Mouse (Mus musculus) stomach, embryonic 14.5 days (tissue): ENCODE measurements around the gene Ndufa11. TPM values are rescaled to one million over a fixed set of nuclear protein-coding genes. Genes with fewer than 3 reads are reported as not detected.
A peak's percentile ranks its signal among the peaks of the same experiment; 100 is the strongest.

Experiments used
- ATAC-seq: fragments of 200-750 bp; cut with Nextera tagmentation; 2 replicates; pipeline ENCODE4 v1.8.0; 2017; ENCODE audit warnings: low read depth, moderate TSS enrichment; ENCODE audit not compliant: insufficient number of reproducible peaks, insufficient read depth, low FRiP score
- H3K27ac ChIP-seq: fragments of 300-500 bp; sonication (generic); 2 replicates; pipeline ENCODE4 v1.5.1; 2014; ENCODE audit warnings: mild to moderate bottlenecking, low read length, moderate library complexity, mixed read lengths
- H3K27me3 ChIP-seq: fragments of 300-500 bp; sonication (generic); 2 replicates; pipeline ENCODE4 v1.6.1; 2014; ENCODE audit warnings: low read length, control low read depth, mixed read lengths; ENCODE audit not compliant: control insufficient read depth, insufficient read depth
- H3K36me3 ChIP-seq: fragments of 300-500 bp; sonication (generic); 2 replicates; pipeline ENCODE4 v1.6.1; 2014; ENCODE audit warnings: mild to moderate bottlenecking, control low read depth, low read length, moderate library complexity, mixed read lengths; ENCODE audit not compliant: control insufficient read depth, insufficient read depth
- H3K4me1 ChIP-seq: fragments of 300-500 bp; sonication (generic); 2 replicates; pipeline ENCODE4 v1.6.1; 2014; ENCODE audit warnings: low read length, control low read depth, mixed read lengths; ENCODE audit not compliant: control insufficient read depth, insufficient read depth
- H3K4me2 ChIP-seq: fragments of 300-500 bp; sonication (generic); replicated peaks from 2 replicates; pipeline ENCODE4 v1.6.1; 2014; ENCODE audit warnings: low read depth, low read length, control low read depth
- H3K4me3 ChIP-seq: fragments of 300-500 bp; sonication (generic); 2 replicates; pipeline ENCODE4 v1.5.1; 2014; ENCODE audit warnings: low read depth, low read length, control low read depth
- H3K9ac ChIP-seq: fragments of 300-500 bp; sonication (generic); replicated peaks from 2 replicates; pipeline ENCODE4 v1.6.1; 2014; ENCODE audit warnings: low read depth, mild to moderate bottlenecking, control low read depth, low read length, moderate library complexity, mixed read lengths
- H3K9me3 ChIP-seq: fragments of 300-500 bp; sonication (generic); 2 replicates; pipeline ENCODE4 v1.6.1; 2016; ENCODE audit warnings: low read depth, low read length, control low read depth; ENCODE audit not compliant: control insufficient read depth
- WGBS: fragments of 180-500 bp; shearing (Covaris S2); extraction: QIAGEN DNeasy Blood & Tissue Kit; methylation state at CpG from one replicate; pipeline ENCODE4 v1.1.7; 2014; 5-methylcytosine and 5-hydroxymethylcytosine counted together
- polyA plus RNA-seq: library from polyadenylated mRNA; unstranded; fragments of >200 nt; fragmentation: Nextera tagmentation; extraction: Ambion mirVana; gene quantifications from 2 replicates; pipeline ENCODE4 v1.2.1, GENCODE M21; 2014

Gene Ndufa11
- polyA plus RNA-seq, 1 experiment from 2014 or later: 502 TPM

DNA sequence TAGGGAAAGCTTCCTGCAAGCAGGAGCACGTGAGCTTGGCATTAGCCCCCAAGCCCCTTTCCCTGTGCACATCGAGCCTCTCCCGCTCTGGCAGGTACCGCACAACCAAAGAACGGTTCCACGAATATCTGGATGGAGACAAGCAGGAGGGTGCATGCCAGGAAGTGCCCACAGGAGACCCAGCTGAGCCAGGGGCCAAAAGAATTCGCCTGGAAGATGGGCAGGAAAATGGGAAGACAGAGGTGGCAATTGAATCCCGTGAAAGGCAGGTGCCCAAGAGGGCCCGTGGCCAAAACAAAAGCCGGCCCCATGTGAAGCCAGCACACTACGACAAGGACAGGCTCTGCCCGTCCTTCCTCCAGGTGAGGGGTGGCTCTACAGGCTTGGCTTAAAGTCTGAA lies 47.9 kb downstream of the Ndufa11 start:
- Histone ChIP-seq H3K27ac (no peak overlapping the region; the same call in 1 of the 2 replicates), H3K27me3 (no peaks in the 10 kb centered on the region), H3K9ac (0 out of 2 replicates have a peak overlapping the region, but pooled peaks have one; percentile 55), H3K4me3 (peak overlapping the region; percentile 60), H3K9me3 (no peaks in the 10 kb centered on the region), H3K4me1 (peaks cover 13% of the 10 kb centered on the region; the same call in 1 of the 2 replicates), H3K36me3 (peaks cover 30% of the 10 kb centered on the region), H3K4me2 (peak overlapping the region; percentile 48)
- WGBS: 53% methylated on average over 12 of the region's 12 CpGs
- no peak for ATAC-seq

DNA sequence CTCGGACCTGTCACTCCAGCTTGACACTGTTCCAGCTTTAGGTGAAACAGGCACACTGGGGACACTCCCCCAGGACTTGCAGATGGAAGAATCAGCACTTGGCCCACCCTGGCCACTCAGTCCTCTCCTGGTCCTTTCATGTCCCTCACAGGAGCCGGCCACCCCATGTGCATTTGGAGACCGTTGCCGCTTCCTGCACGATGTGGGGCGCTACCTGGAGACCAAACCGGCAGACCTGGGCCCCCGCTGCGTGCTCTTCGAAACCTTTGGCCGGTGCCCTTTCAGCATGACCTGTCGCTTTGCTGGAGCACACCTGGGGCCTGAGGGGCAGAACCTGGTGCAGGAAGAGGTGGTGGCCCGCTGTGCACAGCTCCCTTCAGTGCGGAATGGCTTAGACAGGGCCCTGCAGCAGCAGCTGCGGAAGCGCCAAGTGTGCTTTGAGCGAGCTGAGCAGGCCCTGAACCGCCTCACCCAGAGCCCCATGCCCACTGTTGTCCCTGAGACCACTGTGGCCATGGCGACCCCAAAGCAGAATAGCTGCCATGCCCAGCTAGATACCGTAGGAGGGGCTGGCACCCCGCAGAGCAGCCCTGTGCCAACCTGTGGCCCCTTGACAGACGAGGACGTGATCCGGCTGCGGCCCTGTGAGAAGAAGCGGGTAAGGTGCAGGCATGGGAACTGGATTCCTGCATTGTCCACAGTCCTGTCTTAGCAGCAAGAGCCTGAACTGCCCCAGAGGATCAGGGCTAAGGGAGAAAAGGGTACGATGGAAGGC lies 49.3 kb downstream of the Ndufa11 start:
- H3K27me3 ChIP-seq: no peaks in the 10 kb centered on the region
- ATAC-seq: no peak
- H3K9ac ChIP-seq: no peak overlapping the region
- H3K4me2 ChIP-seq: no peak overlapping the region
- WGBS: 96% methylated on average over 27 of the region's 27 CpGs
- H3K4me3 ChIP-seq: no peak overlapping the region
- no peaks in the 10 kb centered on the region for H3K9me3 ChIP-seq
- H3K27ac ChIP-seq: no peak overlapping the region
- peaks cover 13% of the 10 kb centered on the region; the same call in 1 of the 2 replicates for H3K4me1 ChIP-seq
- peaks cover 33% of the 10 kb centered on the region for H3K36me3 ChIP-seq

DNA sequence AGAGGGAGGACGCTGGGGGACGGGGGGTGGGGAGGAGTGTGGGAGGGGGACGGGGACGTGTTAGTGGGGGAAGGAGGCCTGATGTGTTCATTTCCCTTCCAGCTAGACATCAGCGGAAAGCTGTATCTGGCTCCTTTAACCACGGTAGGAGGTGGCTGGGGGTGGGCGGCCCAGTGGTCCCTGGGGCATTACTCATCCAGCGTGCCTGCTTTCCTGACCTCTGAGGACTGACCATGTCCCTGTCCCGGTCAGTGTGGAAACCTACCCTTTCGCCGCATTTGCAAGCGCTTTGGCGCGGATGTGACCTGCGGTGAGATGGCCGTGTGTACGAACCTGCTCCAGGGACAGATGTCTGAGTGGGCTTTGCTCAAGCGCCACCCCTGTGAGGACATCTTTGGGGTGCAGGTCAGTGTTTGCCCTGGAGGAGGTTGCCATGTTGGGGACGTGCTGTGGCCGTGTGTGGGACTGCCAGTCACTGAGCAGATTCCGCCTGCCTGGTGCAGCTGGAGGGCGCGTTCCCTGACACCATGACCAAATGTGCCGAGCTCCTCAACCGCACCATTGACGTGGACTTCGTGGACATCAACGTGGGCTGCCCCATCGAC lies 50.1 kb downstream of the Ndufa11 start:
- H3K4me2 ChIP-seq: no peak overlapping the region
- no peak overlapping the region for H3K4me3 ChIP-seq
- 93% methylated on average over 29 of the region's 29 CpGs for WGBS
- no peak for ATAC-seq
- H3K9ac ChIP-seq: no peak overlapping the region
- peaks cover 33% of the 10 kb centered on the region for H3K36me3 ChIP-seq
- no peaks in the 10 kb centered on the region for H3K9me3 ChIP-seq
- peaks cover 8% of the 10 kb centered on the region; the same call in 1 of the 2 replicates for H3K4me1 ChIP-seq
- H3K27me3 ChIP-seq: no peaks in the 10 kb centered on the region
- no peak overlapping the region for H3K27ac ChIP-seq

DNA sequence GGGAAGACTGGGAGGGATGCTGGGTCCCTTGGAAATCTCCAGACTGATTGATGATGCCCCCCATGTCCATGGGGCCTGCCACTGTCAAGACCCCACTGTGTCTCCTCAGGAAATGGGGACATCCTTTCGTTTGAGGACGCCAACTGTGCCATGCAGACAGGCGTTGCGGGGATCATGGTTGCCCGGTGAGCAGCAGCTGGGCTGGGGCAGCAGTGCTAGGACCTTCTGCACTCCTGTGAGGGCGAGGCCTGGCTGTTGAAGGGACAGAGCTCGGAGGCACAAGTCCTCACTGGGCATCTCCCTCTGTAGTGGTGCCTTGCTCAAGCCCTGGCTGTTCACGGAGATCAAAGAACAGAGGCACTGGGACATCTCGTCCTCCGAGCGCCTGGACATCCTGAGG lies 51.4 kb downstream of the Ndufa11 start:
- H3K4me2 ChIP-seq: no peak overlapping the region
- no peaks in the 10 kb centered on the region for H3K27me3 ChIP-seq
- no peak overlapping the region for H3K9ac ChIP-seq
- no peak overlapping the region for H3K27ac ChIP-seq
- no peak overlapping the region for H3K4me3 ChIP-seq
- no peak for ATAC-seq
- no peaks in the 10 kb centered on the region for H3K9me3 ChIP-seq
- H3K4me1 ChIP-seq: 0 out of 2 replicates have a peak, but pooled peaks cover 6% of the 10 kb centered on the region
- peaks cover 33% of the 10 kb centered on the region for H3K36me3 ChIP-seq
- WGBS: 94% methylated on average over 11 of the region's 11 CpGs

DNA sequence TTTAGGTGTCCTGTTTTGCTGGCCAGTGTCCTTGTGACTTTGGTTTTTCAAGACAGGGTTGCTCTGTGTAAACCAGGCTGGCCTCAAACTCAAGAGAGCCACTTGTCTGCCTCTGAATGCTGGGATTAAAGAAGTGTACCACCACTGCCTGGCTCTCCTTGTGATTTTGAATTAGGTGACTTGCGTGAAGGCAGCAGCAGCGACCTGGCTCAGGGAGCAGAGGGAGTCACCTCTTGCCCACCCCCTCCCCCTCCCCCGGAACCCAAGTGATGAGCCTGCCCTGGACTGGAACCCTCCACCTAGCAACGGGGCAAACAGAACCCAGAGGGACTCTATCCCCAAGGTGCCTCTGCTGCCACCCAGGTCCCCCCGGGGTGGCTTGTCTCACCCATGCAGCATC lies 52.4 kb downstream of the Ndufa11 start, which contains the start of gene Prr22:
Prr22 (plus strand) TSS at position 301 of the 400 bp plus-strand sequence.
- 84% methylated on average over 5 of the region's 5 CpGs for WGBS
- Histone ChIP-seq H3K9me3 (no peaks in the 10 kb centered on the region), H3K9ac (no peak within 1 kb of the TSS), H3K27me3 (no peaks in the 10 kb centered on the region), H3K4me1 (0 out of 2 replicates have a peak, but pooled peaks cover 6% of the 10 kb centered on the region), H3K27ac (no peak within 1 kb of the TSS), H3K36me3 (peaks cover 33% of the 10 kb centered on the region), H3K4me3 (no peak within 1 kb of the TSS), H3K4me2 (no peak within 1 kb of the TSS)
- ATAC-seq: no peak

Other genes starting within 250 kb of the Ndufa11 start
- 111 and 115 TPM in 2 replicates for gene Ptprs, start 241.3 kb upstream of the Ndufa11 start, polyA plus RNA-seq
- not detected in 2 replicates for gene Znrf4, start 205.3 kb upstream of the Ndufa11 start, polyA plus RNA-seq
- gene Gm20219, start 163.4 kb upstream of the Ndufa11 start, polyA plus RNA-seq: 11.9 and 13.1 TPM in 2 replicates
- gene Safb2, start 133.2 kb upstream of the Ndufa11 start, polyA plus RNA-seq: 62.8 and 73.5 TPM in 2 replicates
- gene Safb, start 132.9 kb upstream of the Ndufa11 start, polyA plus RNA-seq: 75.4 and 86.5 TPM in 2 replicates
- gene 2410015M20Rik, start 108.0 kb upstream of the Ndufa11 start, polyA plus RNA-seq: 259 and 261 TPM in 2 replicates
- gene Rpl36, start 104.4 kb upstream of the Ndufa11 start, polyA plus RNA-seq: 2,224 and 2,447 TPM in 2 replicates
- 49.3 and 51.3 TPM in 2 replicates for gene Lonp1, start 90.9 kb upstream of the Ndufa11 start, polyA plus RNA-seq
- gene Catsperd, start 89.6 kb upstream of the Ndufa11 start, polyA plus RNA-seq: 0.46 and 0.73 TPM in 2 replicates
- 86.5 and 94.9 TPM in 2 replicates for gene Ranbp3, start 44.5 kb upstream of the Ndufa11 start, polyA plus RNA-seq
- gene Vmac, start 255 bp downstream of the Ndufa11 start, polyA plus RNA-seq: 31.3 and 31.7 TPM in 2 replicates
- gene Nrtn, start 39.8 kb downstream of the Ndufa11 start, polyA plus RNA-seq: 14.1 and 14.4 TPM in 2 replicates
- gene Dus3l, start 47.0 kb downstream of the Ndufa11 start, polyA plus RNA-seq: 40.9 and 46.3 TPM in 2 replicates
- gene Prr22, start 52.5 kb downstream of the Ndufa11 start, polyA plus RNA-seq: 1.1 and 1.6 TPM in 2 replicates
- 6.7 TPM in 2 replicates for gene Rfx2, start 113.2 kb downstream of the Ndufa11 start, polyA plus RNA-seq
- gene Acsbg2, start 156.7 kb downstream of the Ndufa11 start, polyA plus RNA-seq: not detected in 2 replicates
- 0.35 and 0.76 TPM in 2 replicates for gene 1700061G19Rik, start 157.7 kb downstream of the Ndufa11 start, polyA plus RNA-seq
- 26.8 and 29.6 TPM in 2 replicates for gene Mllt1, start 217.6 kb downstream of the Ndufa11 start, polyA plus RNA-seq